Mouse (Mus musculus) lung, postnatal 0 days (tissue): ENCODE data around the gene Rps11. TPM values are rescaled to one million over a fixed set of nuclear protein-coding genes. Genes with fewer than 3 reads are reported as not detected.
A peak's percentile ranks its signal among the peaks of the same experiment; 100 is the strongest.

Experiments used
- ATAC-seq: fragments of 200-750 bp; cut with Nextera tagmentation; 2 replicates; pipeline ENCODE4 v1.8.0; 2017; ENCODE audit warnings: moderate library complexity
- DNase-seq: peaks from one replicate; pipeline ENCODE4 v3.0.0-alpha.2; 2016; ENCODE audit warnings: low spot score
- H3K27ac ChIP-seq: fragments of 300-500 bp; sonication (generic); 2 replicates; pipeline ENCODE4 v1.5.1; 2014; ENCODE audit warnings: antibody characterized with exemption, mild to moderate bottlenecking, low read length, mixed read lengths
- H3K27me3 ChIP-seq: fragments of 300-500 bp; sonication (generic); replicated peaks from 2 replicates; pipeline ENCODE4 v1.6.1; 2014; ENCODE audit warnings: low read length, mixed read lengths; ENCODE audit not compliant: insufficient read depth
- H3K36me3 ChIP-seq: fragments of 300-500 bp; sonication (generic); 2 replicates; pipeline ENCODE4 v1.6.1; 2014; ENCODE audit warnings: low read length, mixed read lengths; ENCODE audit not compliant: insufficient read depth
- H3K4me1 ChIP-seq: fragments of 300-500 bp; sonication (generic); 2 replicates; pipeline ENCODE4 v1.6.1; 2014; ENCODE audit warnings: antibody characterized with exemption, low read depth, low read length, mixed read lengths; ENCODE audit not compliant: insufficient read depth
- H3K4me2 ChIP-seq: fragments of 300-500 bp; sonication (generic); replicated peaks from 2 replicates; pipeline ENCODE4 v1.6.1; 2014; ENCODE audit warnings: low read depth, mild to moderate bottlenecking, low read length, moderate library complexity, mixed read lengths
- H3K4me3 ChIP-seq: fragments of 300-500 bp; sonication (generic); 2 replicates; pipeline ENCODE4 v1.5.1; 2014; ENCODE audit warnings: low read depth, low read length
- H3K9ac ChIP-seq: fragments of 300-500 bp; sonication (generic); replicated peaks from 2 replicates; pipeline ENCODE4 v1.6.1; 2014; ENCODE audit warnings: low read depth, mild to moderate bottlenecking
- H3K9me3 ChIP-seq: fragments of 300-500 bp; sonication (generic); 2 replicates; pipeline ENCODE4 v1.6.1; 2016; ENCODE audit warnings: low read length, mixed read lengths
- CTCF ChIP-seq: IDR thresholded peaks from 2 replicates; pipeline ENCODE4 v1.5.1; 2016; ENCODE audit warnings: antibody characterized with exemption, mild to moderate bottlenecking
- EP300 ChIP-seq: IDR thresholded peaks from 2 replicates; pipeline ENCODE4 v1.6.1; 2016; ENCODE audit warnings: antibody characterized with exemption, mild to moderate bottlenecking, control low read depth
- WGBS: fragments of 180-500 bp; shearing (Covaris S2); extraction: QIAGEN DNeasy Blood & Tissue Kit; methylation state at CpG from one replicate; pipeline ENCODE4 v1.1.7; 2014; 5-methylcytosine and 5-hydroxymethylcytosine counted together
- polyA plus RNA-seq: library from polyadenylated mRNA; unstranded; fragments of >200 nt; fragmentation: Nextera tagmentation; extraction: Ambion mirVana; gene quantifications from 2 replicates; pipeline ENCODE4 v1.2.1, GENCODE M21; 2015

Rps11 gene
- polyA plus RNA-seq, 1 experiment from 2014 or later = 1,016 TPM

DNA sequence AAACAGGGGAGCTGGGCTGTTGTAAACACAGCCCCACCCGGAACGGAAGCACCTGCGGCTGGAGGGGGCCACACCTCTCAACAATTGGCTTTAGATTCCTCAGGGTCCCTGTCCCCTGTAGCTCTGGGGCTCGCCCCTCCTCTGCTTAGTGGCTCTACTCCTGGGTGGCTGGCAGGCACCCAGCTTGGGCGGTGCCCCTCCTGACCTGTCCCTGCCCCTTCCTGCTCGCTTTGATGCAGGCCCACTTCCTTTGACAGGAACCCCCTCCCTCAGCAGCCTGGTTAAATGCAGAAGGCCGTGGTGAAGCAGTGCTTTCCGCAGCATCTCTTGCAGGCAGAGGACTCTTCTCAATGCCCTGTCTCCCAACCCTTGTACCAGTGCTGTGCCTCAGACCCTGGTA is 2.8 kb downstream of the Rps11 start:
- no peak overlapping the region for H3K4me3 ChIP-seq
- H3K9ac ChIP-seq = no peak overlapping the region
- peak overlapping the region; percentile 52 for H3K27ac ChIP-seq
- peaks cover 19% of the 10 kb centered on the region; the same call in 1 of the 2 replicates for H3K36me3 ChIP-seq
- H3K27me3 ChIP-seq = no peaks in the 10 kb centered on the region
- TF ChIP-seq CTCF = no peak
- TF ChIP-seq EP300 = peak; percentile 77
- peak overlapping the region; percentile 33; the same call in 1 of the 2 replicates for H3K4me2 ChIP-seq
- 26% methylated on average over 8 of the region's 8 CpGs for whole genome bisulfite sequencing
- H3K9me3 ChIP-seq = no peaks in the 10 kb centered on the region
- DNase-seq (peak; percentile 71), ATAC-seq (peak; percentile 30)
- H3K4me1 ChIP-seq = peaks cover 4% of the 10 kb centered on the region; the same call in 1 of the 2 replicates

DNA sequence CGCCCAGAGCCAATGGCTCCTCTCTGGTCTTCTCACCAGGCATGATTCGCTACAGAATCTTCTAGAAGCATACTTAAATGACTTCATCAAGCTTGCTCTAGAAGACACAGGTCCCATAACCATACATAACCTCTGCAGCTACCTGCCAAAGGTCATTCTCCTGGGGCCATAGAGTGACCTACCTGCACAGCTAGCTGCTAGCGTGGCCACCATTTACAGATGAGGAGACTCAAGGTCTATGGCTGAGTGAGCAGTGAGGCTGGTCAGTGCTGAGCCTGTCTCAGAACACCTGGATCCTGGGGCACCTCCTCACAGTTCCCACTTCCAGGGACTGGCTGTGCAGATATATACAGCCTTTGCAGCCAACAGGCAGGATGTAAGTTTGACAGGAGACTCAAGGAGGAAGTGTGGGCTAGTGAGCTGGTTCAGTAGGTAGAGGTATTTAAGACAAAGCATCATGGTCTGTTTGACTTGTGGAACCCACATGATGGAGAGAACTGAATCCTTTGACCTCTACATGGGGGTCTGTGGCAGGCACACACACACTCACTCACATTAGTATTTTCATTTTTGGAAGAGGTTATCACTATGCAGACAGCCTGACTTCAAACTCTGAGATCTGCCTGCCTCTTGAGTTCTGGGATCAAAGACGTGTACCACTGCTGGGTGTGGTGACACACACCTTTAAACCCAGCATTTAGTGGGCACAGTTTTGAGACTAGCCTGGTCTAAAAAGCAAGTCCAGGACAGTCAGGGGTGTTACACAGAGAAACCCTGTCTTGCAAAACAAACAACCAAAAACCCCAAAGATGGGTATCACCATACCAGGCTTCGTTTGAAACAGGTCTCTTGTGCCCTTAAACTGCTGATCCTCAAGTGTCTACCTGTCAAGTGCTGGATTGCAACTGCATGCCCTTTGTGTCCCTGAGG is 4.2 kb downstream of the Rps11 start:
- 73% methylated on average over 5 of the region's 5 CpGs for WGBS
- no peak for DNase-seq
- peaks cover 9% of the 10 kb centered on the region; the same call in 1 of the 2 replicates for H3K36me3 ChIP-seq

DNA sequence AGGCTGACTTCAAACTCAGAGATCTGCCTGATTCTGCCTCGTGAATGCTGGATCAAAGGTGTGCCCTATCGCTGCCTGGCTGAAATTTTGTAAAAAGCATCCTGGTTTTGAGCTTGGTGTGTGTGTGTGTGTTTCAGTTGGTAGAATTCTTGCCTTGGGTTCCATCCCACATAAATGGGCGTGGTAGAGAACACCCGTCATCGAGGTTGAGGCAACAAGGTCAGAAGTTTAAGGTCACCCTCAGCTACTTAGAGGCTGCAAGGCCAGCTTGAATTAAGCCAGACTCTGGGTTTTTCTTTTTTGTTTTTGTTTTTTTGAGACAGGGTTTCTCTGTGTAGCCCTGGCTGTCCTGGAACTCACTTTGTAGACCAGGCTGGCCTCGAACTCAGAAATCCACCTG is 5.9 kb downstream of the Rps11 start:
- 88% methylated on average over 6 of the region's 6 CpGs for WGBS
- TF ChIP-seq CTCF = no peak
- no peak for TF ChIP-seq EP300
- Histone ChIP-seq H3K4me3 (no peak overlapping the region), H3K9me3 (no peaks in the 10 kb centered on the region), H3K27ac (no peak overlapping the region), H3K4me1 (peaks cover 4% of the 10 kb centered on the region; the same call in 1 of the 2 replicates), H3K27me3 (no peaks in the 10 kb centered on the region), H3K36me3 (peaks cover 9% of the 10 kb centered on the region; the same call in 1 of the 2 replicates), H3K4me2 (no peak overlapping the region), H3K9ac (no peak overlapping the region)
- DNase-seq (no peak), ATAC-seq (no peak)

More for the DNA sequence above, 4.2 kb downstream of the Rps11 start:
- Histone ChIP-seq H3K4me2 (no peak overlapping the region), H3K4me3 (no peak overlapping the region), H3K9ac (no peak overlapping the region), H3K27ac (no peak overlapping the region), H3K9me3 (no peaks in the 10 kb centered on the region), H3K27me3 (no peaks in the 10 kb centered on the region), H3K4me1 (peaks cover 4% of the 10 kb centered on the region; the same call in 1 of the 2 replicates)
- ATAC-seq = no peak
- TF ChIP-seq EP300 = no peak
- no peak for TF ChIP-seq CTCF

DNA sequence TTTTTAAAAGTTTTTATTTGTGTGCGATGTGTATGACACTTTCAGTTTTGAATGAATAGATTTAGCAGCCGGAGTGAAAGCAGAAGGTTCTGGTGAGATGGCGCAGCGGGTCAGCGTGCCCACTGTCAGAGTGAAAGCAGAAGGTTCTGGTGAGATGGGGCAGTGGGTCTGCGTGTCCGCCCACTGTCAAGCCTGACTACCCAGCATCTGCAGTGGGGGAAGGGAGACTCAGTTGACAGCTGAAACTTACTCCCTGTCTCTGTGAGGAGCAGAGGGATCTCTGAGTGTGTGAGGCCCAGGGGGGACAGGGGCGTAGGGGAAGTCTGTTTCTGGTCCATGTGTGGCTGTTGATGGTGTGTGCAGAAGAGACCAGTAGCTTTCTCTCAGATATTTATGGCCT is 6.7 kb downstream of the Rps11 start:
- TF ChIP-seq CTCF (no peak), EP300 (no peak)
- no peak overlapping the region for H3K9ac ChIP-seq

DNA sequence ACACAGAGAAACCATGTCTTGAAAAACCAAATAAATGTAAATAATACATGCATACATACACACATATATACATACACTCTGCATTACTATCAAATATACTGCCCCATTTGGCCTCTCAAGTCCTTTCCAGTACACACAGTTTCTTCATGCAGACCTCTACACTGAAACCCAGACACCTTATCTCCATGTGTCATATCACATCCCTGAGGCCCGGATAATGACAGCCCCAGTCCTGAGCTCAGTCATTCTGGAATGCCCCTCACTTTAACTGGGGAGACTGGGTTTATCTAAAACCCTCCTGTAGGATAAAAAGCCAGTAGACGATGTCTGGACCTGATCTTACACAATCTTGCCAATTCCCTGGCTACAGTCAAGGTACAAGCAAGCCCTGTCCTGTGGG is 10.8 kb downstream of the Rps11 start:
- WGBS = 67% methylated on average over 2 of the region's 2 CpGs
- TF ChIP-seq CTCF (no peak), EP300 (no peak)
- no peaks in the 10 kb centered on the region for H3K36me3 ChIP-seq
- H3K4me1 ChIP-seq = no peaks in the 10 kb centered on the region
- ATAC-seq (no peak), DNase-seq (no peak)
- H3K4me2 ChIP-seq = no peak overlapping the region
- H3K27ac ChIP-seq = no peak overlapping the region
- H3K4me3 ChIP-seq = no peak overlapping the region
- H3K27me3 ChIP-seq = no peaks in the 10 kb centered on the region
- H3K9ac ChIP-seq = no peak overlapping the region
- no peaks in the 10 kb centered on the region for H3K9me3 ChIP-seq

More for the DNA sequence above, 6.7 kb downstream of the Rps11 start:
- no peak overlapping the region for H3K4me2 ChIP-seq
- H3K9me3 ChIP-seq = no peaks in the 10 kb centered on the region
- ATAC-seq (no peak), DNase-seq (no peak)
- 83% methylated on average over 8 of the region's 8 CpGs for WGBS
- H3K27me3 ChIP-seq = no peaks in the 10 kb centered on the region
- 0 out of 2 replicates have a peak overlapping the region, but pooled peaks have one; percentile 14 for H3K27ac ChIP-seq
- peaks cover 9% of the 10 kb centered on the region; the same call in 1 of the 2 replicates for H3K36me3 ChIP-seq
- no peak overlapping the region for H3K4me3 ChIP-seq
- no peaks in the 10 kb centered on the region for H3K4me1 ChIP-seq

DNA sequence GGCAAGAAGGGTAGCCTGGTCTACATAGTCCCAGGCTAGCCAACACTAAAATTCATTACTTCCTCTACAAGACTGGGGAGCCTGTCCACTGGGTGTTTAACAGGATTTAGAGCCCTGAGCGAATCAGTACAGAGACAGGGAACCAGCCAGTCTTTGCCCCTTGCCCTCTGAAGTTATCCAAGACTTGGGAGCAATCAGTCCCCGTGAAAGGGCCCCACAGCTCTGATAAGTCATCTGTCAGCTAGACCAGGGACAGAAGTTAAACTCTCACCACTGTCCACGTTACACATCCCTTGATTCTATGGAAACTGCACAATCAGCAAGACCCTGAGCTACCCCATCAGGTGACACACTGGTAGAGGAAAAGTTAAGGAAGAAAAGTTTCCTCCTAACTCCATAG is 11.7 kb downstream of the Rps11 start:
- Histone ChIP-seq H3K9me3 (no peaks in the 10 kb centered on the region), H3K4me1 (no peaks in the 10 kb centered on the region), H3K36me3 (no peaks in the 10 kb centered on the region), H3K27me3 (no peaks in the 10 kb centered on the region), H3K9ac (no peak overlapping the region), H3K4me3 (no peak overlapping the region), H3K4me2 (no peak overlapping the region), H3K27ac (no peak overlapping the region)
- TF ChIP-seq EP300 (no peak), CTCF (no peak)
- DNase-seq (no peak), ATAC-seq (no peak)
- WGBS = 42% methylated on average over 3 of the region's 3 CpGs
